Mouse (Mus musculus) forebrain, postnatal 0 days (tissue): ENCODE results near the gene Engase. TPM values are rescaled to one million over a fixed set of nuclear protein-coding genes. Genes with fewer than 3 reads are reported as not detected.
A peak's percentile ranks its signal among the peaks of the same experiment; 100 is the strongest.

Source experiments
- ATAC-seq: fragments of 200-750 bp; cut with Nextera tagmentation; 2 replicates; pipeline ENCODE4 v1.8.0; 2017; ENCODE audit warnings: mild to moderate bottlenecking, moderate library complexity
- DNase-seq: peaks from one replicate; pipeline ENCODE4 v3.0.0-alpha.2; 2015
- H3K27ac ChIP-seq: fragments of 300-500 bp; sonication (generic); 2 replicates; pipeline ENCODE4 v1.5.1; 2014; ENCODE audit warnings: low read depth, mild to moderate bottlenecking, antibody characterized with exemption, low read length, moderate library complexity, mixed read lengths
- H3K27me3 ChIP-seq: fragments of 300-500 bp; sonication (generic); 2 replicates; pipeline ENCODE4 v1.6.1; 2014; ENCODE audit warnings: mild to moderate bottlenecking, low read length, mixed read lengths; ENCODE audit not compliant: insufficient read depth
- H3K36me3 ChIP-seq: fragments of 300-500 bp; sonication (generic); 2 replicates; pipeline ENCODE4 v1.6.1; 2014; ENCODE audit warnings: mild to moderate bottlenecking, moderate library complexity; ENCODE audit not compliant: insufficient read depth
- H3K4me1 ChIP-seq: fragments of 300-500 bp; sonication (generic); 2 replicates; pipeline ENCODE4 v1.6.1; 2014; ENCODE audit warnings: antibody characterized with exemption; ENCODE audit not compliant: insufficient read depth
- H3K4me2 ChIP-seq: fragments of 300-500 bp; sonication (generic); 2 replicates; pipeline ENCODE4 v1.6.1; 2014; ENCODE audit warnings: low read depth, mild to moderate bottlenecking, moderate library complexity
- H3K4me3 ChIP-seq: fragments of 300-500 bp; sonication (generic); 2 replicates; pipeline ENCODE4 v1.5.1; 2014; ENCODE audit warnings: low read depth, low read length, mixed read lengths
- H3K9ac ChIP-seq: fragments of 300-500 bp; sonication (generic); 2 replicates; pipeline ENCODE4 v1.6.1; 2014; ENCODE audit warnings: mild to moderate bottlenecking
- H3K9me3 ChIP-seq: fragments of 300-500 bp; sonication (generic); 2 replicates; pipeline ENCODE4 v1.6.1; 2016; ENCODE audit warnings: low read length
- CTCF ChIP-seq: sonication (generic); IDR thresholded peaks from 2 replicates; pipeline ENCODE4 v1.5.1; 2016; ENCODE audit warnings: antibody characterized with exemption, control low read depth, low read depth
- WGBS: fragments of 180-500 bp; shearing (Covaris S2); extraction: QIAGEN DNeasy Blood & Tissue Kit; methylation state at CpG from one replicate; pipeline ENCODE4 v1.1.7; 2014; 5-methylcytosine and 5-hydroxymethylcytosine counted together
- polyA plus RNA-seq: library from polyadenylated mRNA; unstranded; fragments of >200 nt; fragmentation: Nextera tagmentation; extraction: Ambion mirVana; gene quantifications from 2 replicates; pipeline ENCODE4 v1.2.1, GENCODE M21; 2015
- total RNA-seq: library from RNA; depleted of rRNA; stranded (reverse); fragments of >200 nt; gene quantifications from 2 replicates; pipeline ENCODE4 v1.2.3, GENCODE M21; 2014

Engase gene
- total and polyA plus RNA-seq, 2 experiments from 2014 or later: 5.7 to 8.1 TPM

GRCm38 (mm10) chr11:118431100-118431948, 45.3 kb upstream of the Engase start:
- ATAC-seq (no peak), DNase-seq (no peak)
- no peak overlapping the region for H3K9ac ChIP-seq
- 80% methylated on average over 16 of the region's 16 CpGs for WGBS
- no peak overlapping the region for H3K4me2 ChIP-seq
- no peak for TF ChIP-seq CTCF
- H3K4me3 ChIP-seq: no peak overlapping the region
- H3K4me1 ChIP-seq: peaks cover 14% of the 10 kb centered on the region
- no peak overlapping the region for H3K27ac ChIP-seq
- no peaks in the 10 kb centered on the region for H3K36me3 ChIP-seq
- no peaks in the 10 kb centered on the region for H3K9me3 ChIP-seq
- no peaks in the 10 kb centered on the region for H3K27me3 ChIP-seq

GRCm38 (mm10) chr11:118433398-118433868, 43.2 kb upstream of the Engase start:
- H3K27me3 ChIP-seq: no peaks in the 10 kb centered on the region
- H3K27ac ChIP-seq: no peak overlapping the region
- TF ChIP-seq CTCF: no peak
- peak overlapping the region; percentile 13; the same call in 1 of the 2 replicates for H3K4me3 ChIP-seq
- no peaks in the 10 kb centered on the region for H3K9me3 ChIP-seq
- DNase-seq (no peak), ATAC-seq (no peak)
- peak overlapping the region; percentile 25 for H3K4me2 ChIP-seq
- no peaks in the 10 kb centered on the region for H3K36me3 ChIP-seq
- H3K9ac ChIP-seq: 0 out of 2 replicates have a peak overlapping the region, but pooled peaks have one; percentile 18
- WGBS: 39% methylated on average over 10 of the region's 10 CpGs
- peaks cover 12% of the 10 kb centered on the region for H3K4me1 ChIP-seq

GRCm38 (mm10) chr11:118434093-118434492, 42.5 kb upstream of the Engase start:
- H3K4me3 ChIP-seq: peak overlapping the region; percentile 13; the same call in 1 of the 2 replicates
- 48% methylated on average over 13 of the region's 13 CpGs for WGBS

GRCm38 (mm10) chr11:118436471-118436935, 40.1 kb upstream of the Engase start:
- H3K9me3 ChIP-seq: no peaks in the 10 kb centered on the region
- TF ChIP-seq CTCF: peak; percentile 59
- peaks cover 13% of the 10 kb centered on the region for H3K4me1 ChIP-seq
- no peak overlapping the region for H3K9ac ChIP-seq
- no peaks in the 10 kb centered on the region for H3K27me3 ChIP-seq
- H3K36me3 ChIP-seq: no peaks in the 10 kb centered on the region
- H3K27ac ChIP-seq: peak overlapping the region; percentile 50; the same call in 1 of the 2 replicates
- peak; percentile 84 for ATAC-seq
- 10% methylated on average over 6 of the region's 6 CpGs for whole genome bisulfite sequencing
- no peak overlapping the region for H3K4me3 ChIP-seq
- DNase-seq: peak; percentile 70
- no peak overlapping the region for H3K4me2 ChIP-seq

More at GRCm38 (mm10) chr11:118434093-118434492, 42.5 kb upstream of the Engase start:
- Histone ChIP-seq H3K4me1 (peaks cover 13% of the 10 kb centered on the region), H3K27ac (no peak overlapping the region), H3K9me3 (no peaks in the 10 kb centered on the region), H3K9ac (0 out of 2 replicates have a peak overlapping the region, but pooled peaks have one; percentile 18), H3K36me3 (no peaks in the 10 kb centered on the region), H3K27me3 (no peaks in the 10 kb centered on the region), H3K4me2 (peak overlapping the region; percentile 25)
- TF ChIP-seq CTCF: no peak
- DNase-seq (no peak), ATAC-seq (no peak)

- no peak overlapping the region for H3K4me3 ChIP-seq
- H3K36me3 ChIP-seq: no peaks in the 10 kb centered on the region
- no peak overlapping the region for H3K4me2 ChIP-seq
- ATAC-seq: peak; percentile 83
- peak; percentile 62 for DNase-seq
- no peaks in the 10 kb centered on the region for H3K9me3 ChIP-seq
- no peak overlapping the region for H3K9ac ChIP-seq
- H3K4me1 ChIP-seq: peaks cover 11% of the 10 kb centered on the region
- H3K27ac ChIP-seq: peak overlapping the region; percentile 17
- no peak for TF ChIP-seq CTCF
- no peaks in the 10 kb centered on the region for H3K27me3 ChIP-seq
- WGBS: 14% methylated on average over 11 of the region's 11 CpGs
These were observed 37.8 kb upstream of the Engase start for GRCm38 (mm10) chr11:118438665-118439414.

GRCm38 (mm10) chr11:118442691-118443090, 33.9 kb upstream of the Engase start:
- Histone ChIP-seq H3K4me1 (peaks cover 5% of the 10 kb centered on the region; the same call in 1 of the 2 replicates), H3K4me3 (no peak overlapping the region), H3K27ac (no peak overlapping the region), H3K27me3 (no peaks in the 10 kb centered on the region), H3K9me3 (no peaks in the 10 kb centered on the region), H3K9ac (no peak overlapping the region), H3K36me3 (no peaks in the 10 kb centered on the region), H3K4me2 (no peak overlapping the region)
- 75% methylated on average over 13 of the region's 13 CpGs for WGBS
- ATAC-seq: no peak
- no peak for DNase-seq
- no peak for TF ChIP-seq CTCF
